Mouse (Mus musculus): ENCODE data around the gene Nbea.

Gene Nbea

GRCm38 (mm10) chr3:55593312-55593711 lies 590.2 kb downstream of the Nbea start:
- no peak for DNase-seq (ENCODE audit: low spot score in 2 of 2)

- no peak for DNase-seq (ENCODE audit: low spot score in 2 of 2)
These were observed 592.8 kb downstream of the Nbea start for GRCm38 (mm10) chr3:55590727-55591126.

GRCm38 (mm10) chr3:55590291-55590690 lies 593.2 kb downstream of the Nbea start:
- DNase-seq (ENCODE audit: low spot score in 2 of 2), result no peak

DNA sequence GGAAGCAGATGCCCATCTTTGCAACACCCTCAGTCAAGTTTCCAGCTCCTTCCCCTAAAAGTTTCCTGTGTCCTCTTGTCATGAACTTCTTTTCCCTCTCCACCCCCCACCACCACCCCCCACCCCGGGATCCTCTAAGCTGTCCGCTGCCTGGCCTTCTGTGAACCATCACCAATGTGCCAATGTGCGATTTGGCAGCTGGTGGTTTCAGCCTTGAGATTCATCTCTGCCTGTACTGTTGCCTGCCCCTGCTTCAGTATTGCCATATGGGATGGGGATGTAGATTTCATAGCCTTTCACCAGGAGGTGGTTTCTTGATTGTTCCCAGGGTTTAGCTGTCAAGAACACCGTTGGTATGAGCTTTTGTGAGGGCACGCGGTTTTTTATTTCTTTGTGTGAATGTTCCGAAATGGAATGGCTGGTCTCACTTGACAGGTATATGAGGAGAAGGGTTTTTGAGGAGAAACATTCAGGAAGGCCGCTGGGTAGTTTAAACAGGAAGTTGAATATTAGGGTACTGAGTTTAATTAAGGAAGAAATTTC lies 594.0 kb downstream of the Nbea start:
- no peak for DNase-seq (ENCODE audit: low spot score in 2 of 2)

DNA sequence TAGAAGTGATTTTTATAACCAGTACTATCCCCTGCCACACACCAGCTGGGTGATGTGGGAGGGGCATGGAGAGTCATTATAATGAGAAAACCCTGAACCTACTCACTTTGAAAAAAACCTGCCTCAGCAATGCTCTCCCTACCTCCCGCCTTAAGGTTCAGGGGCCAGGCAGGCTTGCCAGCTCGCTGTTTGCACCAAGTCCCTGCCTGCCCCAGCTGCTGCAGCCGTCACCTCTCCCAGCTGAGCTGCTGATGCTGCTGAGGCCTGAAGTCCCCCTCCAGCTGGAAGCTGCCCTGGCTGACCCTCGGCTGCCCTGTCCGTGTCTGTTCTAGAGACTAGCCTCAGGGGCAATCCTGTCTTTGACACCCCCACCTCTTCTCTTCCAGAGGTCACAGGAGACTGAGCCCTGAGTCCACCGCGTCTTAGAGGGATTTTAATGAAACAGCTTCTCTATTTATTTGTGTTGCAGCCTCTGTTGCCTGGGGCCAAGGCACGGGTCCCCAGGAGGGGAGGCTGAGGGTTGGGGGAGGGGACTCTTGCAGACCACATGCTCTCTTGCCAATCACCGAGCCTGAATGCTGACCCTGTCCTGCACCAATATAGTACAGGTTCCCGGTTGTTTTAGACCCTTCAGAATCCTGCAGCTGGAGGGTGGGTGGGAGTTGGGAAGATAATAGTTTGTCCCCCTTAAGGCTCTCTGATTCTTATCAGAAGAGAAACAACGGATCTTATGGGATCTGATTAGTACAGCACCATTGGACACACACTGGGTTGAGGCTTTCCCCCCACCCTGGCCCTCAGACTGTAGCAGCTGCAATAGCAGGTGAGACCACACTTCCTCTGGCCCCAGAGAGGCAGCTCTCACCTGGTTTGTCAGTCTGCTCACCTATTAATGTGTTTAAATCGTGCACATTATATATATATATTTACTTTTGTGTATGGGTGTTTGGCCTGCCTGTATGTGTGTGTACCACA lies 595.2 kb downstream of the Nbea start:
- DNase-seq (ENCODE audit: low spot score in 2 of 2), result no peak

DNA sequence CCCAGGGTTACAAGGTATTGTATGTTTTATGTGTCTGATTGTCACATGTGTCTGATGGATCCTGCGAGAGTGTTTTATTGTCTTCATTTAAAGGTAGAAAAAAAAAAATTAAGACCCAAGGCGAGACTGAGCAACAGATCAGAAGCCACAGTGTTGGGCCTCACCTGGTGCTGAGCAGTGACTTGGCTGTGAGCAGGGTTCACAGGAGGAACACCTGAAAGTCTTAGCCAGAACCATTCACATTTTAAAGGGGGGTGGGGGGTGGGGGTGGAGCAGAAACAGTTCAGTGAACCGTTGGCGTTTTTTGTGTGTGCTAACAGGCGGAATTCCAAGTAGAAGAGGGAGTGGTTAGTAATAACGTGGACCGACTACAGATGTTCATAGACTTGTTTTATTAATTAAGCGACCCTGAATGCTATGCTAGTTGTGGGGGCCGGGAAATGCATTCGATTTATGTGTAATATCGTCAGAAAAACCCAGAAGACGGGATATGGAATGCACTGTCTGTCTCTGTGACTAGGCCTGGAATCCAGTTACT lies 596.0 kb downstream of the Nbea start:
- DNase-seq (ENCODE audit: low spot score in 2 of 2), result no peak

Data from thymus, postnatal 10 days (tissue).